Mouse (Mus musculus) layer of hippocampus, postnatal 25 days (tissue): ENCODE data around the gene Nudt6. TPM values are rescaled to one million over a fixed set of nuclear protein-coding genes. Genes with fewer than 3 reads are reported as not detected.

Experiments
- DNase-seq, 2 experiments: peaks; one replicate each; pipeline ENCODE4 v3.0.0; 2022; ENCODE audit warnings: mixed read lengths in 2 of 2, low spot score in 1 of 2; ENCODE audit errors: extremely low spot score in 1 of 2
- total RNA-seq, 2 experiments: library from RNA; stranded (reverse); gene quantifications; 2 replicates each; pipeline ENCODE4 v1.2.3; 2021

Gene Nudt6
- total RNA-seq, 2 experiments from 2014 or later = 5.5 to 6.2 TPM

DNA sequence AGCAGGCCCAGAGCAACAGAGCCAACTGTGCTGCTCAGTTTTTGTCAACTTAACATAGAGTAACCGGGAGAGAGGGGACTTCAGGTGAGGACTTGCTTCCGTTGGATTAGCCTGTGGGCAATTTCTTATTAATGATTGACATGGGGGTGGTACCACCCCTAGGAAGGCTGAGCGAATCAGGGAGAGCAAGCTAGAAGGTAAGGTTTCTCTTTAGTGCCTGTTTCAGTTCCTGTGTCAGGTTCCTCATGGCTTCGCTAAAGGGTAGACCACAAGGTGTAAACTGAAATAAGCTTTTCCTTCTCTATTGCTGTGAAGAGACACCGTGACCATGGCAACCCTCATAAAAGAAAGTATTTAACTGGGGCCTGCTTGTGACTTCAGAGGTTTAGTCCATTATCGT lies 32.7 kb downstream of the Nudt6 start:
- DNase-seq = no peak

DNA sequence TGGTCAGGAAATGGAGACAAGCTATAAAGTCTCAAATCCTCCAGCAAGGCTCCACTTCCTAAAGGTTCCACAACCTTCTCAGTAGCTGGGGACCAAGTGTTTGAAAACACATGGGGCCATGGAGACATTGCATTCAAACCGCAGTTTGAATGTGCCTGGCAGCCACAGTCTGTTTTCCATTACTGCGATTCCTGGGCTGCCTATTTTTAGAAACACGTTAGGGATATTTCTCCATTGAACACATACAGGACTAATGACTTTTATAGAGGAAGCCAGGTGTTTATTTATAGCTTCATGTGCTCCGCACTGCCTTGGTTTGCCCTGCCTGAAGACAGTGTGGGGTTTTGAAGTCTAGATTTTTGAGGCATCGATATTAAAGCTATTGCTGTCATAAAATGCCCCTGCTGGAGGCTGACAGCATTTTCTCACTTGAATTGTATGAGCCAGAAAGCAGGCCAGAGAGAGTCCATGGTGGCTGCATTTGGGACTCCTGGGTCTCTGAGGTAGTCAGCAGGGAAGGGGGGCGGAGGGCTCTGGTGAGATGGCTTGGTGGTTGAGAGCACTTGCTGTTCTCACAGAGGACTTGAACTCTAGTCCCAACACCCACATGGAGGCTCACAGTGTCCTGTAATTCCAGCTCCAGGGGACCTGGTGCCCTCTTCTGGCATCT lies 36.8 kb downstream of the Nudt6 start:
- no peak for DNase-seq

DNA sequence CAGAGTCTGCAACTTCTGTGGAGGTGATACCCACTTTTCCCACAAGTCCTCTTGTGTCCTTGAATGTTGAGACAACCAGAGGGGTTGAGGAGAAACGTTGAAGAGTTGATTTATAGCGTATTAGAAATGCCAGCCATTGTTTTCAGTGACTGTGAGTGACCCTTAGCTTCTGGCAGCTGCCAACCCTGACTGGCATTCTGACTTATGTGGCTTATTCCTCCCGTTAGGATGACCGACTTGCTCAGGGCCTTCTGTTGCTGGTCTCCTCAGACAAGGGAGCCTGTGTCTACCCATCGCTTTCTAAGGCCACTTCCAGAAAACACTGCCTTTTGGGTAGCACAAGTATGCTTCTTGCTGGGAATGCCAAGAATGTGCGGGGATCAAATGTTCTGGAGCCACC lies 38.6 kb downstream of the Nudt6 start:
- DNase-seq = no peak

DNA sequence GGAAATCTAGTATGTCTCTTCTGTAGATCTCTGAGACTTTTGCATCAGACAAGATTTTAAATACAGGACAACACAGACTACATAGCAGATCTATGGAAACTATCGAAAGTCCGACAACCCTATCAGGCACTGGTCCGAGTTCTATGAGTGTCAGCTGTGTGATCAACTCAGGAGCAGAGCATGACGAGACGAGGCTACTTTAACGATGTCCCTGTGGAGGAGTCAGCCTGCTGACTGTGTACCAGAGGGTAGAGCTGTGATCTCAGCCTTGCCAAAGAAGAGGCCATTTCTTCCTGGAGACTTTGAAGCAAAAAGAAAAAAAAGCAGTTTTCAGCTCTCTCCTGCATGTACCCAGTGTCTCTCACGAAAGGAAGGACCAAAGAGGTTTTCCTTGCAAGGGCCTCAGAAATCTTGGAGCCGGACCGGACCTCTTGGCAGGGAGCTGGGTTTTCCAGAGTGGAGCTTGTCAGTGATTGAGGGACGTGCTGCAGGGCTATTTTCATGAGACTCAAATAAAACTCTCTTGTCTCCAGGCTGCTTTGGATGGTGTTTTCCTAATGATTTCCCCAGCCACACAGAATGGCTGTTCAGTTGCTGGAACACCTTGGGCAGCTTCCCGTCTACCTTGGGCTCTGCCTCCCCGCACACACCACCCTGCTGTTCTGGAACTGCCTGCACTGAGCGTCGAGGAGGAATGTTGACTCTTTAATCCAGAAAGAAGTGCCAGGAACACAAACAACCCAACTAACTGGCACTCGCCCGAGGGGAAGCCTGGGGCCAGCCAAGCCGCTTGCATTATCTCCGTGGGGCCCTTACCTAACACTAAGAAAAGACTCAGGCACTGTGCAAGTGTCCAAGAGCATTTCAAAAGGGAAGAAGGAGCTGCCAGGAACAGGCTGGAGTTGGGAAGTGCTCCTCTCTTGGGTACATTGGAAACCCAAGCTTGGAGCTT lies 39.8 kb downstream of the Nudt6 start:
- DNase-seq = no peak

DNA sequence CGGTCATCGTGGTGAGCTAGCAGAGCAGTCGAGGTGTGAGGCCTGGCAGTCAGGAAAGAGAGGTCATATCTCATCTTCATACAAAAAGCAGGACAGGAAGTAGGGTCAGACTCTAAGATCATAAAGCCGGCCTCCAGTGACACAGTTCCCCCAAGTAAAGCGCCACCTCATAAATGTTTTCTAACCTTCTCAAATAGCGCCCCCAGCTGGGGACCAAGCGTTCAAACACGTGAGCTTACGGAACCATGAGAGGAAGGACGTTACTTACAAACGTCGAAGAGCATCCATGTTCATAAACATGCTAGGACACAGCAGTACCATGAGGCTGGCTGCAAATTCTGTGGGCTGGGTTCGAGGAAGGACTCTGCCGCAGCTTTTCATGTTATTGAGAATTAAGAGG lies 40.8 kb downstream of the Nudt6 start:
- no peak for DNase-seq

DNA sequence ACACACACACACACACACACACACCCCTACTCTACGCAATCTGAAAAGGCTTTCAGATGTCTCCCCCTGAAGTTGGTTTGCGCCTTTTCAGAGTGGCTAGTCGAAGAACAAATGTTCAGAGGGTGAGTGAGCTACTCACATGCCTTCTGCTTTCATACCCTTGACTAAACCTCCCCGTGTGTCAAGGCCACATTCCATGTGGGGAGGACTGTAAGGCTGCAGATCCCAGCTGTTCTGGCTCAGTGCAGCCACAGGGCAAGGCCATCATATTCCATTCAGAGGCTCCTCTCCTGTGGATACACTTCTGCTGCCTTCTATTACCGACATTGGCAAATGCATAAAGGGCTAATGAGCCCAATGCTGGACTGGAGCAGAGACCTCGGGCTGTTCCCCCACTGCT lies 41.6 kb downstream of the Nudt6 start:
- no peak for DNase-seq

DNA sequence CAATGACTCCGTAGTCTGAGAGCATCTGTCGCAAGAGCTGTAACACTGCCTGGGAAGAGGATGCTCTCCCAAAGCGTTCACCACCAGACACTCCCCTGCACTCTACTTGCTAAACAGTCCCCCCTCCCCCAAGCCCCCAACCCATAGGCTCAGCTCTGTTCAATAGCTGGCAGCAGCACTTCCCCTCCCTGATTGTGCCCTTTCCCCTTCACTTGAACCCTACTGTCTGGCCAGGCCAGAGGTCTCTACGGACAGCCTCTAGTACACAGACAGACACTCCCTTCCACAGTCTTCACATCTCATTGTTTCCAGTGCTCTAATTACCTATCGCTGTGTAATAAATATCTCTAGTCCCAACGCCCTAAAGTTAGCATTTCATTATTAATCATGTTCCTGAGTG lies 42.1 kb downstream of the Nudt6 start:
- no peak for DNase-seq

DNA sequence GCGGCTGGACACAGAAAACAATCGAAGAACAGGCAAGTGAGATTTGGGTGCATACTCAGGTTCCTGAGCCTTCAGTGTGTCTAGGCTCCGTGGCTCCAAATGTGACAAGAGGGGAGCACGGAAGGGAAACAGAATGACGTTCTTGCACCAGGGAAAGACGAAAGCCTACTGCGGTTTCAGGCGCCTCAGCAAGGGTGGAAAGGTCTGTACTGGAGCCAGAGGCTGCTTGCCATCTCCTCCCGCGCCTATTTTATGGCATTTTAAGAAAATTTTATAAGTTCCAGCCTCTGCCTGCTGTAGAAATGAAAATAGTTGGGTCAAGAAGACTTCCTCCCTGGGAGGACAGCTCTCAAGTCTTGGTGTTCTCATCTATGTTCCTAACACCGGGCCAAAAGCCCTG lies 46.3 kb downstream of the Nudt6 start:
- no peak for DNase-seq

DNA sequence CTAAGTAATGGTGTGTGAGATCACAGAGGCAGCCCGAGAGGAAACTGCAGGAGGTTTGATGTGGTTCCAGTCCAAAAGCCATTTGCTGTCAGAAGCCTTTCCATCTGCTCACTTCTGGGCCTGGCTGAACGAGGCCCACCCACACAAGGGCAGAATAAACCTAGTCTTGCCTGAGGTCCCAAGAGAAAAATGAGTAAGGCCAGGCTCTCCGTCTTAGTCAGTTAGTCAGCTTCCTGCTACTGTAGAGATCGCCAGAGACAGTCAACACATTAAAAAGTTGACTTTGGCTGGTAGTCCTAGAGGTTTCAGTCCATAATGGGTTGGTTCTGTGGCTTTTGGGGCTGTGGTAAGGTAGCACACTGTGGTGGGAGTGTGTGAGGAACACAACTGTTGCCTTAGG lies 49.6 kb downstream of the Nudt6 start:
- no peak for DNase-seq

DNA sequence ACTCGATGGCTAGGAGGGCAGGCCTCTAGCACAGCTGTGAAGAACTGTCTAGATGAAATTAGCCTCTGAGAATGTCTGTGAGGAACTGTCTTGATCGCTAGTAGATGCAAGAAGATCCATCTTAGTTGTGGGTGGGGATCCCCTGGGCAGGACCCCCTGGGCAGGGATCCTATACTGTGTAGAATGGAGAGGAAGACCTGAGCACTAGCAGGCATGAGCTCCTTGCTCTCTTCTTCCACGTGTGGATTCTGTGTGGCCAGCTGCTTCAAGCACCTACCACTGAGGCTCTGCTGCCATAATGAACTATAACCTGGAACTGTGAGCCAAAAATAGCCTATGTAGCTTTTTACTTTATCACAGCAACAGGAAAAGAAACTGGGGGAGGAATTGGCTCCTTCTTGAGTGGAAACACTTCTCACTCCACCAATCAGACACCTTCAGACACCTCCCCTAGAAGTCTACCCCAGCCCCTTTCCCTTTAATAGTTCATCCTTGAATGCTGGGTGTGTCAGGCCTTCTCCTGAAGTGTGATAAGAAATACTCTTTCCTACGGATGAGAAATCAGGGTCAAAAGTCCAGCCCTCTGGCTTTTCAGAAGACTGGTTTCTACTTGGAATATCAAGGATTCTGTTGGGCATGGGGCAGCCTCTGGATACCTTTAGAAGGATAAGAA lies 53.5 kb downstream of the Nudt6 start:
- no peak for DNase-seq

DNA sequence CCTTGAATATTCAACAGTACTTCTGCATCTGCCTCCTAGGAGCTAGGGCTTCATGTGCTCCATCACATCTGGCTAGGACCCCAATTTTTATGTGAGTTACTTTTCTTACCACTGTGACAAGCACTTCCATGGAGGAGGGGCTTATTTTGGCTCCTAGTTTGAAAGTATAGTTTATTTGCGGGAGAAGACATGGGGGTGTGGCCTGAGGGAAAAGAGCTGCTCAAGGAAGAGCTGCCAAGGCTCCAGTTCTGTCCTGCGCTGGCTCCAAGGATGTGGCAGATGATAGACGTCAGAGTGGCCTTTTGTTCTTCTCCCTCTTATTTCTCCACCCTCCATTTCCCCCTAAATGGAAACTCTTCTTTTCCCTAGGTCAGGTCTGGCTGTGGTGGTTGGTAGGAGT lies 54.0 kb downstream of the Nudt6 start:
- no peak for DNase-seq

DNA sequence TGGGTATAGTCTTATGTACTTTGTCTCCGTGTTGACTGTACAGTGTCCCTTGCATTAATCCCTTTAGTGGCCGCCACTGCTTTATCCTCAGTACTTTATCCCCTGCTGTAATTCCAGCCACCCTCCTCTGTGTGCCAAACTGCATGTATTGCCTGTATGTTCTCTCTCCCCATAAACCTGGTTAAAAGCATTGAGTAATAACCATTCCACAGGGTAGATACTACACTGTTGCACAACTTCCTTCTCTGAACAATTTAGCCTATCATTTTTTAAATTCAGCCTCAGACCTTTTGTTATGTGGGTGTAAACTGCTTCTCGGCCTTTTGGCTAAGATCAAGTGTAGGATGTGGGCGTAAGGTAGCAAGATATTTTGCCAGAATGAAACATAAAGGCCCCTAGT lies 54.9 kb downstream of the Nudt6 start:
- no peak for DNase-seq

DNA sequence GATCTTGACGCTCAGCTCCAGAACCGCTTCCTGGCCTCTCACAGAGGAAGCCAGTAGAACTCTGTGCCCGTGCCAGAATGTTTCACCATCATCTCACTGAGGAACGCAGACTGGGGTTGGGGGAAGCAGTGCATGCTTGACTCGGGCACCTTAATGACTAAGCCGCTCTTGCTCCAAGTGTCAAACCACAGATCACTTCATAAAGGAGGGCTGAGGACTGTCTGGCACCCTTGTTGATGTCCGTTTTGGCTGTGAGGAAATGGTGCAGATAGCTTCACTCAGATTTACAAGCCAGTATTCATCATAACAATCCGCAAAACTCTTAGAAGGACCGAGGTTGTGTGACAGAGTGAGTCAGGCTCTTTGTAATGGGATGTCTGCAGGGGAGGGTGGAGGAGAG lies 59.3 kb downstream of the Nudt6 start:
- no peak for DNase-seq

Other genes with a start within 250 kb of the Nudt6 start
- gene Il21, start 187.6 kb downstream of the Nudt6 start, total RNA-seq = under 1 TPM in 1 of 2 experiments, not detected in 1; 0.14 TPM
- gene Bbs12, start 107.7 kb downstream of the Nudt6 start, total RNA-seq = 1 to 10 TPM; 4.5 to 6.4 TPM
- 10 to 100 TPM in 1 of 2 experiments, 1 to 10 TPM in 1; 9.4 to 11.2 TPM for gene Cetn4, start 107.5 kb downstream of the Nudt6 start, total RNA-seq
- gene Fgf2, start 71.9 kb downstream of the Nudt6 start, total RNA-seq = 1 to 10 TPM; 5.4 to 7.6 TPM
- gene Spata5, start 315 bp downstream of the Nudt6 start, total RNA-seq = 10 to 100 TPM; 17.9 to 26.7 TPM
- gene Spry1, start 219.7 kb upstream of the Nudt6 start, total RNA-seq = 10 to 100 TPM; 14.0 to 14.2 TPM